Mouse (Mus musculus): ENCODE results near the gene Nutm1. TPM values are rescaled to one million over a fixed set of nuclear protein-coding genes. Genes with fewer than 3 reads are reported as not detected.
A peak's percentile ranks its signal among the peaks of the same experiment; 100 is the strongest.

Nutm1 gene
- polyA plus RNA-seq, 1 experiment = not detected

DNA sequence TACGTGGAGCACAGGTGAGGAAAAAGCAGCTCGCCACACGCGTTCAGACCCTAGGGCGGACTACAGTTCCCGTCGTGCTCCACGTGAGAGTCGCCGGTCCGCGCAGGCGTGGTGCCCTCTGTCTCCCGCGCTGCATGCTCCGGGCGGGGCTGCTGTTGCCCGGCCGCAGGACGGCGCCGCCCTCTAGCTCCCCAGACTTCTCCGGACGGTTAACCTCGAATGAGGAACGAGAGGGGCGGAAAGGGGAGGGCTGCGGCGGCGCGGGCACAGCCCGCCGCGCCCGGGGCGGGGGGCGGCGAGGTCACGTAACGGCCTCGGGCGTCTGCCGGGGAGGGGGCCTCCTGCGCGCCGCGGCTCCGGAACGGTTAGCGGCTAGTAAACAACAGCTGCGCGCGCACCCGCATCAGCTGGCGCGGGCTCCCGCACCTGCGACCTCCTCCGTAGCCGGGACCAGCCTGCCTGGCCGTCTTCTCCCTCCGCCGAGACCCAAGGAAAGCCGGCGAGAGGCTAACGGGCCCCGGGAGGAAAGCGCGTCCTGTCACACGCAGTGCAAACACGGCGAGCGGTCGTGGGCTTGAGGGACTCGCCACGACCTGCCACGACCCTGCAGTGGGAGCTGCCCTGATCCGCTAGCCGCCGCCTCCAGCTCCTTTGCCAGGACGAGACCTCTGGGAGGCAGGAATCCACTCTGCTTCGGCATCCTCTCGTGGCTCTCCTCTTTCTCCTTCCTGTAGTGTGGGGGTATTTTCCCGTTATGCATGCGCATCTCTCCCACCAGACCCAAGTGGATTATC is 6.6 kb upstream of the Nutm1 start, which contains the start of gene Slc12a6:
Slc12a6 (plus strand) TSS at position 378 of the 794 bp plus-strand sequence.
- H3K9me3 ChIP-seq (replicated peaks; ENCODE audit: control insufficient read depth, insufficient read depth, low read length, poor library complexity, severe bottlenecking) = no peaks in the 10 kb centered on the region
- H3K27me3 ChIP-seq (ENCODE audit: control insufficient read depth, insufficient read depth, low read length, poor library complexity, severe bottlenecking) = no peaks in the 10 kb centered on the region
- H3K4me1 ChIP-seq (ENCODE audit: control insufficient read depth, insufficient read depth, low read length) = no peaks in the 10 kb centered on the region
- TF ChIP-seq POLR2A (IDR thresholded peaks at IDR 0.05; ENCODE audit: insufficient read depth, low read length) = peak; percentile 19
- no peak for TF ChIP-seq CTCF (IDR thresholded peaks at IDR 0.05; ENCODE audit: low read depth, low read length)
- TF ChIP-seq EP300 (IDR thresholded peaks at IDR 0.05; ENCODE audit: insufficient read depth, low read depth, low read length) = 0 out of 2 replicates have a peak, but pooled peaks have one; percentile 17
- H3K36me3 ChIP-seq (ENCODE audit: control insufficient read depth, insufficient read depth, low read length, poor library complexity, severe bottlenecking) = peaks cover 5% of the 10 kb centered on the region
- H3K4me3 ChIP-seq (ENCODE audit: low read depth, low read length) = peak within 1 kb of the TSS; percentile 82
- peak within 1 kb of the TSS; percentile 28 for H3K27ac ChIP-seq (ENCODE audit: insufficient read depth, low read length)
- H3K9ac ChIP-seq (ENCODE audit: low read depth, poor library complexity, severe bottlenecking) = peak within 1 kb of the TSS; percentile 66

DNA sequence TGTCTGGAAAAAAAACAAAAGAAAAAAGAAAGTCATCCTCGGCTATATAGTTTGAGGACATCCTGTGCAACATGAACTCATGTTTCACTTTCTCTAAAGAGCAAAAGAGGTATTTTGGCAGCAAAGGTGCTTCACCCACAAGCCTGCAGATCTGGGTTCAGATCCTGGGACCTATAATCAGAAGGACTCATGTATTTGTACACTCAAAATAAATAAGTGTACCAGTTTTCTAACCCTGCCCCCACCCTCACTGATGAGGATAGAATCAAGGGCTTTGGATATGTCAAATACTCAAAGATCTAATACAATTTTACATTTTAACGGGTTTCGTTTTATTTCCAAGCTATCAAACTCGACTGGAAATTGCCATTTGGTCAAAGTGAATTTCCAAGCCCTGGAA is 5.3 kb upstream of the Nutm1 start:
- Histone ChIP-seq H3K27me3 (ENCODE audit: control insufficient read depth, insufficient read depth, low read length, poor library complexity, severe bottlenecking) (no peaks in the 10 kb centered on the region), H3K4me1 (ENCODE audit: control insufficient read depth, insufficient read depth, low read length) (no peaks in the 10 kb centered on the region), H3K27ac (ENCODE audit: insufficient read depth, low read length) (no peak overlapping the region), H3K9ac (ENCODE audit: low read depth, poor library complexity, severe bottlenecking) (no peak overlapping the region), H3K4me3 (ENCODE audit: low read depth, low read length) (no peak overlapping the region), H3K36me3 (ENCODE audit: control insufficient read depth, insufficient read depth, low read length, poor library complexity, severe bottlenecking) (peaks cover 5% of the 10 kb centered on the region), H3K9me3 (replicated peaks; ENCODE audit: control insufficient read depth, insufficient read depth, low read length, poor library complexity, severe bottlenecking) (no peaks in the 10 kb centered on the region)
- TF ChIP-seq POLR2A (IDR thresholded peaks at IDR 0.05; ENCODE audit: insufficient read depth, low read length) (no peak), CTCF (IDR thresholded peaks at IDR 0.05; ENCODE audit: low read depth, low read length) (no peak), EP300 (IDR thresholded peaks at IDR 0.05; ENCODE audit: insufficient read depth, low read depth, low read length) (no peak)

DNA sequence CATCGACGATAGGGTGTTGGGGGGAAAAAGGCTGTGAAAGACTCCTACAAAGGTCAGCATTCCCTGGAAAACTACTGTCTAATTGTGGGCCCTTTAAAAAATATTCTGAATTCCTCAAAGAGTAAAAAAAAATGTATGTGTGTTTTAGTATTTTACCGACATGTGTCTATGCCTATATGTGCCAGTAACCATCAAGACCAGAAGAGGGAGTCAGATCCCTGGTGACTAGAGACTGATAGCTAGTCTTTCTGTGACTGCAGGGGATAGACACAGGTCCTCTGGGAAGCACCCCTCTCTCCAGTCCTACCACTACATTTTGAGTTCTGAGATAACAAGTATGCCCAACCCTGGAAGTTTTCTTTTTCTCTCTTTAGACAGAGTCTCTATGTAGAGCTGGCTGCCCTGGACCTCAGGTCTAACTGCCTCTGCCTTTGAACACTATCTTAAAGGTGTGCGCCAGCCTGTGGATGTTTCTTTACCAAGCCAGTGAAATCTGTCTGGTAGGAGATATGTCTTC is 3.7 kb upstream of the Nutm1 start:
- TF ChIP-seq EP300 (IDR thresholded peaks at IDR 0.05; ENCODE audit: insufficient read depth, low read depth, low read length) = no peak
- TF ChIP-seq CTCF (IDR thresholded peaks at IDR 0.05; ENCODE audit: low read depth, low read length) = no peak
- TF ChIP-seq POLR2A (IDR thresholded peaks at IDR 0.05; ENCODE audit: insufficient read depth, low read length) = no peak
- no peaks in the 10 kb centered on the region for H3K27me3 ChIP-seq (ENCODE audit: control insufficient read depth, insufficient read depth, low read length, poor library complexity, severe bottlenecking)
- H3K4me3 ChIP-seq (ENCODE audit: low read depth, low read length) = peak overlapping the region; percentile 98
- H3K9ac ChIP-seq (ENCODE audit: low read depth, poor library complexity, severe bottlenecking) = peak overlapping the region; percentile 79
- no peaks in the 10 kb centered on the region for H3K9me3 ChIP-seq (replicated peaks; ENCODE audit: control insufficient read depth, insufficient read depth, low read length, poor library complexity, severe bottlenecking)
- H3K27ac ChIP-seq (ENCODE audit: insufficient read depth, low read length) = no peak overlapping the region
- H3K36me3 ChIP-seq (ENCODE audit: control insufficient read depth, insufficient read depth, low read length, poor library complexity, severe bottlenecking) = peaks cover 5% of the 10 kb centered on the region
- H3K4me1 ChIP-seq (ENCODE audit: control insufficient read depth, insufficient read depth, low read length) = no peaks in the 10 kb centered on the region

- Histone ChIP-seq H3K4me3 (ENCODE audit: low read depth, low read length) (peak within 1 kb of the TSS; percentile 98), H3K9me3 (replicated peaks; ENCODE audit: control insufficient read depth, insufficient read depth, low read length, poor library complexity, severe bottlenecking) (no peaks in the 10 kb centered on the region), H3K9ac (ENCODE audit: low read depth, poor library complexity, severe bottlenecking) (peak within 1 kb of the TSS; percentile 79), H3K27ac (ENCODE audit: insufficient read depth, low read length) (peak within 1 kb of the TSS; percentile 16; the same call in 1 of the 2 replicates), H3K36me3 (ENCODE audit: control insufficient read depth, insufficient read depth, low read length, poor library complexity, severe bottlenecking) (peaks cover 5% of the 10 kb centered on the region), H3K27me3 (ENCODE audit: control insufficient read depth, insufficient read depth, low read length, poor library complexity, severe bottlenecking) (no peaks in the 10 kb centered on the region), H3K4me1 (ENCODE audit: control insufficient read depth, insufficient read depth, low read length) (no peaks in the 10 kb centered on the region)
- TF ChIP-seq CTCF (IDR thresholded peaks at IDR 0.05; ENCODE audit: low read depth, low read length) (peak; percentile 65), POLR2A (IDR thresholded peaks at IDR 0.05; ENCODE audit: insufficient read depth, low read length) (peak; percentile 100), EP300 (IDR thresholded peaks at IDR 0.05; ENCODE audit: insufficient read depth, low read depth, low read length) (no peak)
Observed at GRCm38 (mm10) chr2:112261748-112262653, 2.9 kb upstream of the Nutm1 start, which contains the start of gene Nop10. Nop10 (plus strand) TSS chr2:112261926.

DNA sequence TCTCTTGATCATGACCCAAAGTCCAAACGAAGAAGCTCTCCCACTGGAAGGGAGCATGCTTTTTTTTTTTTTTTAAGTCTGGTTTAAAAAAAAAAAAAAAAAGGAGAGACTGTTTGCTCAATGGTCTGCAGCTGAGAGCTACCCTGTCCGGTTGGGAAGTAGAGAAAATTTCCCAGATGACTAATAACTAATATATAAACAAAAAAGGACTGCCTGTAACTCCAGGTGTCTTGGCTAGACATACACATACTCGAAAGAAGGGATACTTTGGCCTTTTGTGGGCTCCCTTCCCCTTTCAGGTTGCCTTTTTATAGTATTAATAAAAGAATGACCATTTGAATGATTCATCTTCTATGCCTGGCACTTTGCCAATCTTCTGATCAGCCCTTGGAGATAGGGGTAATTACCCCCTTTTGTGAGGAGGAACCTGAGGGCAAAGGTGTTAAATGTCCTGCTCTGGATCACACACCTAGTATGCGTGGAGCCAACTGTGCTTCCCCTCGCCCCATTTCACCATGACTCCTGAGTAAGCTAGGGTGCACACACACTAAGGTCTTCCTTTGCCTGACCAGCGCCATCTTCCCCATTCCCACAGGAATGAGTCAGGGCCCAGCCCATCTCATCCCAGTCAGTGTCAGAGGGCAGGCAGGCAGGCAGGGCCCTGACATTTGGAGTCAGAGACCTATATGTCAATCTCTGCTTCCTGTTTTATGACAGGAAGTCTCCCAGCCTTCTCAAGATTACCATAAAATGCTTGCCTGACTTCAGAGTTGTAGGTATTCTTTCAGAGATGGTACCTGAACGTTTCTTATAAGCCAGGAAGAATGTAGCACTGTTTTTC is 4.2 kb downstream of the Nutm1 start:
- Histone ChIP-seq H3K27ac (ENCODE audit: insufficient read depth, low read length) (no peak overlapping the region), H3K4me1 (ENCODE audit: control insufficient read depth, insufficient read depth, low read length) (no peaks in the 10 kb centered on the region), H3K36me3 (ENCODE audit: control insufficient read depth, insufficient read depth, low read length, poor library complexity, severe bottlenecking) (no peaks in the 10 kb centered on the region), H3K9me3 (replicated peaks; ENCODE audit: control insufficient read depth, insufficient read depth, low read length, poor library complexity, severe bottlenecking) (no peaks in the 10 kb centered on the region), H3K9ac (ENCODE audit: low read depth, poor library complexity, severe bottlenecking) (no peak overlapping the region), H3K27me3 (ENCODE audit: control insufficient read depth, insufficient read depth, low read length, poor library complexity, severe bottlenecking) (no peaks in the 10 kb centered on the region), H3K4me3 (ENCODE audit: low read depth, low read length) (no peak overlapping the region)
- TF ChIP-seq EP300 (IDR thresholded peaks at IDR 0.05; ENCODE audit: insufficient read depth, low read depth, low read length) (no peak), POLR2A (IDR thresholded peaks at IDR 0.05; ENCODE audit: insufficient read depth, low read length) (no peak), CTCF (IDR thresholded peaks at IDR 0.05; ENCODE audit: low read depth, low read length) (no peak)
